Mouse (Mus musculus): Measurements from ENCODE around the gene Prpf8. TPM values are rescaled to one million over a fixed set of nuclear protein-coding genes. Genes with fewer than 3 reads are reported as not detected.
A peak's percentile ranks its signal among the peaks of the same experiment; 100 is the strongest.
"Not testable (repeated sequence)": the region's sequence is repeated elsewhere in the genome, so short reads cannot be mapped to it uniquely, and the experiment has no call there.

The Prpf8 gene
- polyA plus RNA-seq, 1 experiment from 2014 or later, result 41.3 TPM

GRCm38 (mm10) chr11:75549658-75550111 lies 63.1 kb downstream of the Prpf8 start:
- Histone ChIP-seq H3K27ac (ENCODE audit: poor library complexity, severe bottlenecking) (no peak overlapping the region; the same call in 1 of the 2 replicates), H3K9ac (no peak overlapping the region), H3K4me1 (replicated peaks) (peaks cover 45% of the 10 kb centered on the region), H3K27me3 (replicated peaks) (no peaks in the 10 kb centered on the region), H3K9me3 (replicated peaks) (no peaks in the 10 kb centered on the region), H3K36me3 (no peaks in the 10 kb centered on the region), H3K4me2 (no peak overlapping the region), H3K4me3 (no peak overlapping the region)
- no peak; the same call in 1 of the 2 replicates for ATAC-seq (ENCODE audit: insufficient number of reproducible peaks, low FRiP score)
- 24% methylated on average over 5 of the region's 5 CpGs for WGBS

GRCm38 (mm10) chr11:75550200-75550946 lies 63.8 kb downstream of the Prpf8 start:
- H3K4me2 ChIP-seq, result no peak overlapping the region
- 76% methylated on average over 12 of the region's 12 CpGs for WGBS
- 0 out of 2 replicates have a peak, but pooled peaks have one; percentile 13 for ATAC-seq (ENCODE audit: insufficient number of reproducible peaks, low FRiP score)
- H3K9ac ChIP-seq, result no peak overlapping the region
- no peak overlapping the region for H3K4me3 ChIP-seq
- H3K9me3 ChIP-seq (replicated peaks), result no peaks in the 10 kb centered on the region
- H3K27ac ChIP-seq (ENCODE audit: poor library complexity, severe bottlenecking), result no peak overlapping the region
- no peaks in the 10 kb centered on the region for H3K36me3 ChIP-seq
- peaks cover 42% of the 10 kb centered on the region for H3K4me1 ChIP-seq (replicated peaks)
- no peaks in the 10 kb centered on the region for H3K27me3 ChIP-seq (replicated peaks)

- Histone ChIP-seq H3K9me3 (replicated peaks) (no peaks in the 10 kb centered on the region), H3K27me3 (replicated peaks) (no peaks in the 10 kb centered on the region), H3K4me3 (no peak overlapping the region), H3K27ac (ENCODE audit: poor library complexity, severe bottlenecking) (no peak overlapping the region), H3K9ac (no peak overlapping the region), H3K4me1 (replicated peaks) (peaks cover 34% of the 10 kb centered on the region), H3K4me2 (no peak overlapping the region), H3K36me3 (no peaks in the 10 kb centered on the region)
- 84% methylated on average over 5 of the region's 5 CpGs for WGBS
- ATAC-seq (ENCODE audit: insufficient number of reproducible peaks, low FRiP score), result no peak
Observed at GRCm38 (mm10) chr11:75551321-75551720, 64.7 kb downstream of the Prpf8 start.

GRCm38 (mm10) chr11:75551961-75552441 lies 65.4 kb downstream of the Prpf8 start:
- Histone ChIP-seq H3K9me3 (replicated peaks) (no peaks in the 10 kb centered on the region), H3K4me1 (replicated peaks) (peaks cover 34% of the 10 kb centered on the region), H3K4me3 (no peak overlapping the region), H3K36me3 (no peaks in the 10 kb centered on the region), H3K4me2 (no peak overlapping the region), H3K9ac (peak overlapping the region; percentile 34), H3K27me3 (replicated peaks) (no peaks in the 10 kb centered on the region), H3K27ac (ENCODE audit: poor library complexity, severe bottlenecking) (peak overlapping the region; percentile 34)
- 55% methylated on average over 9 of the region's 9 CpGs for WGBS
- ATAC-seq (ENCODE audit: insufficient number of reproducible peaks, low FRiP score), result no peak

DNA sequence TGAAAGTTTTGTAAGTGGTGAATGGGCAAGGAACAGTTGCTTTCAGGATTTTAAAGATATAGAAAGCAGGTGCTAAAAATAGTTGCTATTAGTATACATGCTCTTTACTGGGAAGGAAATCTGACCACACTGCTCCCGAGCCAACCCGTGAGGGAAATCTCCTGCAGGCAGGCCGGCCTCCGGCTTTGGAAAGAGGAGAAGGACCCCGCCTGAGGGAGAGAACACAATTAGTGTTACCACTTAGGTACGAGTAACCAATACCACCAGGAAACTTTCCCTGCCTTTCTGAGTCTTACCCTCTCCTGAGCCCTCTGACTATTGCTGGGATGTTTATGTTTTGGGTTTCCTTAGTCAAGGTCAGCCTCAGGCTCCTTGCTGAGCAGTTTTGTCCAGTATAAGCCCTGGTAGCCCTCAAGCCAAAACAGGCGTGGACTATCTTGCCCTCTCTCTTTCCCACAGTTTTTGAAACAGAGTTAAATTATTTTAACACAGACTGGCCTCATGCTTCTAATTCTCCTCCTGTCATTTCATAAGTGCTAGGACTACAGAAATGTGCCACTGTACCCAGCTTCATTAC lies 66.4 kb downstream of the Prpf8 start:
- Histone ChIP-seq H3K9ac (no peak overlapping the region), H3K4me3 (no peak overlapping the region), H3K36me3 (peaks cover 6% of the 10 kb centered on the region; the same call in 1 of the 2 replicates), H3K27ac (ENCODE audit: poor library complexity, severe bottlenecking) (no peak overlapping the region), H3K27me3 (replicated peaks) (no peaks in the 10 kb centered on the region), H3K4me1 (replicated peaks) (peaks cover 34% of the 10 kb centered on the region), H3K4me2 (no peak overlapping the region), H3K9me3 (replicated peaks) (0 out of 2 replicates have a peak, but pooled peaks cover 2% of the 10 kb centered on the region)
- ATAC-seq (ENCODE audit: insufficient number of reproducible peaks, low FRiP score), result no peak
- 40% methylated on average over 7 of the region's 7 CpGs for WGBS

DNA sequence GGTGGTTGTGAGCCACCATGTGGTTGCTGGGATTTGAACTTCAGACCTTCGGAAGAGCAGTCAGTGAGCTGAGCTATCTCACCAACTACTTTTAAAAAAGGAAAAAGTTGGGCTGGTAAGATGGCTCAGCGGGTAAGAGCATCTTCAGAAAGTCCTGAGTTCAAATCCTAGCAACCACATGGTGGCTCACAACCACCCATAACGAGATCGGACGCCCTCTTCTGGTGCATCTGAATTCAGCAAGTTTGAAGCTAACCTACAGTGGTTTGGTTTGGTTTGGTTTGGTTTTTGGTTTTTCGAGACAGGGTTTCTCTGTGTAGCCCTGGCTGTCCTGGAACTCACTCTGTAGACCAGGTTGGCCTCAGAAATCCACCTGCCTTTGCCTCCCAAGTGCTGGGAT lies 69.4 kb downstream of the Prpf8 start:
- H3K36me3 ChIP-seq; H3K27me3 ChIP-seq (replicated peaks); H3K27ac ChIP-seq (ENCODE audit: poor library complexity, severe bottlenecking); H3K4me2 ChIP-seq; ATAC-seq (ENCODE audit: insufficient number of reproducible peaks, low FRiP score); H3K9ac ChIP-seq; H3K9me3 ChIP-seq (replicated peaks); H3K4me3 ChIP-seq: not testable (repeated sequence)
- H3K4me1 ChIP-seq (replicated peaks), result peaks cover 18% of the 10 kb centered on the region
- WGBS, result 88% methylated on average over 6 of the region's 6 CpGs

GRCm38 (mm10) chr11:75557142-75557541 lies 70.5 kb downstream of the Prpf8 start:
- Histone ChIP-seq H3K27ac (ENCODE audit: poor library complexity, severe bottlenecking) (no peak overlapping the region), H3K4me2 (no peak overlapping the region)
- ATAC-seq (ENCODE audit: insufficient number of reproducible peaks, low FRiP score), result no peak

DNA sequence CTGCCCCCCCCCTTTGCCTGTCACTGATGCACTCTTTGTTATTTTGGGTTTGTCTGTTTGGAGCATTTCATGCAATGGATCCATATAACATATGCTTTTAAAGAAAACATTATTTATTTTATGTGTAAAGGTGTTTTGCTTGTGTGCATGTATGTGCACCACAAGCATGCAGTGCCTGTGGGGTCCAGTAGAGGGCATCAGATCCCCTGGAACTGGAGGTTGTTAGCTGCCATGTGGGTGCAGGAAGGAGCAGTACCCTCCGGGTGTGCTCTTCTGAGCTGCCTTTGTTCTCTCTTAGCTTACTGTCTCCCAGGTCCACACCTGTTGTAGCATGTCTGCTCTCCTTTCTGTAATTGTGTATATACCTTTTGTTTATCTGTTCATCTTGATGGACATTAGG lies 71.5 kb downstream of the Prpf8 start:
- no peak overlapping the region for H3K4me3 ChIP-seq
- WGBS, result 77% methylated on average over 1 of the region's 1 CpGs
- ATAC-seq (ENCODE audit: insufficient number of reproducible peaks, low FRiP score), result no peak
- H3K9me3 ChIP-seq (replicated peaks), result 0 out of 2 replicates have a peak, but pooled peaks cover 4% of the 10 kb centered on the region
- peaks cover 12% of the 10 kb centered on the region for H3K4me1 ChIP-seq (replicated peaks)
- H3K36me3 ChIP-seq, result peaks cover 6% of the 10 kb centered on the region
- H3K27me3 ChIP-seq (replicated peaks), result peaks cover 8% of the 10 kb centered on the region; the same call in 1 of the 2 replicates
- no peak overlapping the region for H3K9ac ChIP-seq
- H3K4me2 ChIP-seq, result no peak overlapping the region
- H3K27ac ChIP-seq (ENCODE audit: poor library complexity, severe bottlenecking), result no peak overlapping the region

More at GRCm38 (mm10) chr11:75557142-75557541, 70.5 kb downstream of the Prpf8 start:
- 86% methylated on average over 6 of the region's 6 CpGs for WGBS
- peaks cover 6% of the 10 kb centered on the region; the same call in 1 of the 2 replicates for H3K36me3 ChIP-seq
- no peak overlapping the region for H3K9ac ChIP-seq
- H3K4me1 ChIP-seq (replicated peaks), result peaks cover 12% of the 10 kb centered on the region
- 0 out of 2 replicates have a peak, but pooled peaks cover 4% of the 10 kb centered on the region for H3K9me3 ChIP-seq (replicated peaks)
- H3K27me3 ChIP-seq (replicated peaks), result 0 out of 2 replicates have a peak, but pooled peaks cover 3% of the 10 kb centered on the region
- no peak overlapping the region for H3K4me3 ChIP-seq

MicroRNAs within 50 kb of the gene (microRNA counts, 519-probe panel; counts per million panel counts)
- 7,323 counts per million, percentile 90 among the panel's probes with 10 or more counts for microRNA mmu-miR-22

Small RNA genes within 50 kb of the gene (microRNA-seq; reads per million reads assigned to microRNA genes)
- gene Mir22 (10,666 reads per million, percentile 95 among the genes with 10 or more reads in this experiment), gene Mir3971 (not detected)

Other genes with a start within 250 kb of the Prpf8 start
- gene Rpa1, start 138.5 kb upstream of the Prpf8 start, polyA plus RNA-seq (2016; fragmentation: Nextera tagmentation; extraction: Ambion mirVana), result 120 and 122 TPM in 2 replicates
- 12.8 and 14.6 TPM in 2 replicates for gene Smyd4, start 138.4 kb upstream of the Prpf8 start, polyA plus RNA-seq (2016; fragmentation: Nextera tagmentation; extraction: Ambion mirVana)
- gene Serpinf1, start 64.1 kb upstream of the Prpf8 start, polyA plus RNA-seq (2016; fragmentation: Nextera tagmentation; extraction: Ambion mirVana), result 39.6 and 39.7 TPM in 2 replicates
- 0.86 and 6.4 TPM in 2 replicates for gene Serpinf2, start 47.2 kb upstream of the Prpf8 start, polyA plus RNA-seq (2016; fragmentation: Nextera tagmentation; extraction: Ambion mirVana)
- 5.6 and 5.7 TPM in 2 replicates for gene Wdr81, start 32.1 kb upstream of the Prpf8 start, polyA plus RNA-seq (2016; fragmentation: Nextera tagmentation; extraction: Ambion mirVana)
- 12.7 and 13.1 TPM in 2 replicates for gene Tlcd2, start 25.1 kb upstream of the Prpf8 start, polyA plus RNA-seq (2016; fragmentation: Nextera tagmentation; extraction: Ambion mirVana)
- gene Rilp, start 23.3 kb downstream of the Prpf8 start, polyA plus RNA-seq (2016; fragmentation: Nextera tagmentation; extraction: Ambion mirVana), result 1.4 and 2.3 TPM in 2 replicates
- gene Scarf1, start 26.7 kb downstream of the Prpf8 start, polyA plus RNA-seq (2016; fragmentation: Nextera tagmentation; extraction: Ambion mirVana), result 12.3 and 13.8 TPM in 2 replicates
- gene Slc43a2, start 44.9 kb downstream of the Prpf8 start, polyA plus RNA-seq (2016; fragmentation: Nextera tagmentation; extraction: Ambion mirVana), result 4.1 and 4.3 TPM in 2 replicates
- 75.3 and 80.1 TPM in 2 replicates for gene Pitpna, start 101.3 kb downstream of the Prpf8 start, polyA plus RNA-seq (2016; fragmentation: Nextera tagmentation; extraction: Ambion mirVana)
- gene Inpp5k, start 144.2 kb downstream of the Prpf8 start, polyA plus RNA-seq (2016; fragmentation: Nextera tagmentation; extraction: Ambion mirVana), result 17.3 and 17.5 TPM in 2 replicates
- gene Myo1c, start 163.7 kb downstream of the Prpf8 start, polyA plus RNA-seq (2016; fragmentation: Nextera tagmentation; extraction: Ambion mirVana), result 72.3 and 76.7 TPM in 2 replicates
- gene Crk, start 192.4 kb downstream of the Prpf8 start, polyA plus RNA-seq (2016; fragmentation: Nextera tagmentation; extraction: Ambion mirVana), result 110 and 111 TPM in 2 replicates
- 842 and 863 TPM in 2 replicates for gene Ywhae, start 246.1 kb downstream of the Prpf8 start, polyA plus RNA-seq (2016; fragmentation: Nextera tagmentation; extraction: Ambion mirVana)

All from heart, embryonic 12.5 days (tissue).